Mouse (Mus musculus): ENCODE measurements around the gene Clk4. TPM values are rescaled to one million over a fixed set of nuclear protein-coding genes. Genes with fewer than 3 reads are reported as not detected.

Gene Clk4
- total and polyA plus RNA-seq, 3 experiments, result 4.0 to 210 (median 174) TPM

DNA sequence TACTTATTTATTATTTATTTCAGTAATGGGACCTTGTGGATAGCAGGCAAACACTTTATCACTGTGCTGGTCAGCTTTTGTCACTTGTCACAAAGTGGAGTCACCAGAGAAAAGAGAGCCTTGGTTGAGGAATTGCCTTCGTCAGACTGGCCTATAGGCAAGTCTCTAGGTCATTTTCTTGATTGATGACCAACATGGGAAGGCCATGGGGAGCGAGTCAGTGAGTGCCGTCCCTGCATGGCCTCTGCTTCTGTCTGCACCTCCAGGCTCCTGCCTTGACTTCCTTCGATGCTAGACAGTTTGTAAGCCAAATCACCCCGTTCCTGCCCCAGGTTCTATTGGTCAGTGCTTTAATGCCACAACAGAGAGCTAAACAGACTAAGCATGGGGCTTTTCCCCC, 40.9 kb downstream of the Clk4 start:
- Histone ChIP-seq H3K9me3 (replicated peaks) (no peaks in the 10 kb centered on the region), H3K27me3 (ENCODE audit: insufficient read depth, low read length) (peaks cover 4% of the 10 kb centered on the region; the same call in 1 of the 2 replicates), H3K4me3 (ENCODE audit: low read depth, low read length) (no peak overlapping the region), H3K36me3 (replicated peaks) (no peaks in the 10 kb centered on the region), H3K4me1 (ENCODE audit: insufficient read depth, low read depth, low read length) (no peaks in the 10 kb centered on the region)
- ATAC-seq (ENCODE audit: extremely low read depth, insufficient number of reproducible peaks, low FRiP score, poor library complexity, severe bottlenecking), result no peak
- TF ChIP-seq POLR2AphosphoS5 (IDR thresholded peaks at IDR 0.05; ENCODE audit: insufficient replicate concordance, low read depth, low read length), result no peak
- TF ChIP-seq CTCF (IDR thresholded peaks at IDR 0.05; ENCODE audit: low read depth, low read length), result no peak
- no peak for TF ChIP-seq GATA1 (IDR thresholded peaks at IDR 0.05; ENCODE audit: borderline replicate concordance, low read length)
- no peak for TF ChIP-seq GATA2 (IDR thresholded peaks at IDR 0.05; ENCODE audit: borderline replicate concordance, low read depth, low read length)
- no peak for TF ChIP-seq TAL1 (conservative IDR thresholded peaks at IDR 0.05; ENCODE audit: low read depth, low read length)
- DNase-seq (ENCODE audit: low spot score), result no peak

DNA sequence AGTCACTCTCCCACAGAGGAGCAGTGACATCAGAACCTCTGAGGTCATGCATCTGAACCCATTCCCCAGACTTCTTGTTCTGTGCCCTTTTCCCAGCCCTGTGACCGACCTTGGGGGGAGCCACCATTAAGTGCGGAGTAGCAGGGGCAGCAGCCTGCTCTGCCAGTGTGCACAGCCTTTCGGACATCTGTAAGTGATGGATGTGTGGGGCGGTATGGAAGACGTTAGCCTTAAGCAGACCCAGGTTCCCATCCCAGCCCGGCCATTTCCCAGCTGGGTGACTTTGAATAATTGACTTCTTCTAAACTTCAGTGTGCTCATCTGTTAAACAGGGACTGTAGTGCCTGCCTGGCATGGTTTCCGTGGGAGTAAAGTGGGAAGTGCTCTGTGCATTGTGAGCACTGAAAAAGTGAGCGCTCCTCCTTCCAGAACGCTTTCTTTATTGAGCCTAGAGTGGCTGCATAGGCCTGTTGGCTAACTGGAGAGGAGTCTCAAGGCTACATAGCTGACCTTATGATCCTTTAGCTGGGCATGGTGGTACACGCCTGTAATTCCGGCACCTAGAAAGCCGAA, 42.5 kb downstream of the Clk4 start:
- Histone ChIP-seq H3K9me3 (replicated peaks) (no peaks in the 10 kb centered on the region), H3K36me3 (replicated peaks) (no peaks in the 10 kb centered on the region), H3K27me3 (ENCODE audit: insufficient read depth, low read length) (peaks cover 4% of the 10 kb centered on the region; the same call in 1 of the 2 replicates), H3K4me3 (ENCODE audit: low read depth, low read length) (no peak overlapping the region), H3K4me1 (ENCODE audit: insufficient read depth, low read depth, low read length) (no peaks in the 10 kb centered on the region)
- ATAC-seq (ENCODE audit: extremely low read depth, insufficient number of reproducible peaks, low FRiP score, poor library complexity, severe bottlenecking), result no peak
- no peak for TF ChIP-seq TAL1 (conservative IDR thresholded peaks at IDR 0.05; ENCODE audit: low read depth, low read length)
- TF ChIP-seq CTCF (IDR thresholded peaks at IDR 0.05; ENCODE audit: low read depth, low read length), result no peak
- TF ChIP-seq POLR2AphosphoS5 (IDR thresholded peaks at IDR 0.05; ENCODE audit: insufficient replicate concordance, low read depth, low read length), result no peak
- TF ChIP-seq GATA1 (IDR thresholded peaks at IDR 0.05; ENCODE audit: borderline replicate concordance, low read length), result no peak
- no peak for TF ChIP-seq GATA2 (IDR thresholded peaks at IDR 0.05; ENCODE audit: borderline replicate concordance, low read depth, low read length)
- no peak for DNase-seq (ENCODE audit: low spot score)

DNA sequence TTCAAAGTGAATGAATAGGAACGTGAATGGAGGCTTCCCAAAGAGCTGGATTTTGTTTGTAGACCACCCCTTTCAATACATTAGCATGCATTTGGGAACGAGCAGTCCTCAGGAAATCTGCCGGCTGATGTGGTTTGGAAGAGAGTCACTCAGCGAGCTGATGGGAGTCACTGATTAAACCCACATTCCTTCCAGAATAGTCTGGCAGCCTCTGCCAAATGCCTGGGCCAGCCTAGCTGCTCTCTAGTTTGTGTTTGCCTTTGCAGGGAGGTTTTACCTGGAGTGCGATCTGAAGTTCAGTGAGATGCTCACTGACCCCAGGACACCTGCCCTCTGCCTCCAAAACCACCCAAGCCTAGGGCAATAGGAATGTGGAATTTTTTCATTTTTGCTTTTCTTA, 46.8 kb downstream of the Clk4 start:
- no peak for DNase-seq (ENCODE audit: low spot score)
- H3K4me3 ChIP-seq (ENCODE audit: low read depth, low read length), result no peak overlapping the region
- H3K36me3 ChIP-seq (replicated peaks), result no peaks in the 10 kb centered on the region
- ATAC-seq (ENCODE audit: extremely low read depth, insufficient number of reproducible peaks, low FRiP score, poor library complexity, severe bottlenecking), result no peak
- no peaks in the 10 kb centered on the region for H3K9me3 ChIP-seq (replicated peaks)
- no peak for TF ChIP-seq GATA1 (IDR thresholded peaks at IDR 0.05; ENCODE audit: borderline replicate concordance, low read length)
- TF ChIP-seq CTCF (IDR thresholded peaks at IDR 0.05; ENCODE audit: low read depth, low read length), result no peak
- no peaks in the 10 kb centered on the region for H3K4me1 ChIP-seq (ENCODE audit: insufficient read depth, low read depth, low read length)
- no peaks in the 10 kb centered on the region for H3K27me3 ChIP-seq (ENCODE audit: insufficient read depth, low read length)

DNA sequence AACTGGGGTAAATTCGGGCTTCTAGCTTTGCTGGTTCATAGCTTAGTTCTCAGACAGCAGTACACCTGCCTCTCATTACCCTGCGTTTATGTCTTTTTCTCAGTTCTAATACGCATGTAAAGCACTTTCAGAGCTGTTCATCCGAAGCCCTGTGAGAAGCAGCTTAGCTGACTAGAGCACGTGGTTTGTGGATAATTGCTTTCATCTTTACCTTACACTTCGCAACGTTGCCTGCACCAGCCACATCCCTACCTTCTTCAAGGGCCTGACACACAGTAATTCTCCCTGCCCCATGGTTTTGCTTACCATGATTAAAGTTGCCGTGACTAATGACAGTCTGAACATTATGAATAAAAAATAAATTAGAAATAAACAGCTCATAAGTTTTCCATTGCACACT, 50.3 kb downstream of the Clk4 start:
- Histone ChIP-seq H3K4me3 (ENCODE audit: low read depth, low read length) (no peak overlapping the region), H3K36me3 (replicated peaks) (no peaks in the 10 kb centered on the region), H3K4me1 (ENCODE audit: insufficient read depth, low read depth, low read length) (no peaks in the 10 kb centered on the region), H3K27me3 (ENCODE audit: insufficient read depth, low read length) (no peaks in the 10 kb centered on the region), H3K9me3 (replicated peaks) (no peaks in the 10 kb centered on the region)
- ATAC-seq (ENCODE audit: extremely low read depth, insufficient number of reproducible peaks, low FRiP score, poor library complexity, severe bottlenecking) (no peak), DNase-seq (ENCODE audit: low spot score) (no peak)
- no peak for TF ChIP-seq GATA1 (IDR thresholded peaks at IDR 0.05; ENCODE audit: borderline replicate concordance, low read length)
- no peak for TF ChIP-seq POLR2AphosphoS5 (IDR thresholded peaks at IDR 0.05; ENCODE audit: insufficient replicate concordance, low read depth, low read length)
- no peak for TF ChIP-seq CTCF (IDR thresholded peaks at IDR 0.05; ENCODE audit: low read depth, low read length)
- TF ChIP-seq GATA2 (IDR thresholded peaks at IDR 0.05; ENCODE audit: borderline replicate concordance, low read depth, low read length), result no peak
- TF ChIP-seq TAL1 (conservative IDR thresholded peaks at IDR 0.05; ENCODE audit: low read depth, low read length), result no peak

DNA sequence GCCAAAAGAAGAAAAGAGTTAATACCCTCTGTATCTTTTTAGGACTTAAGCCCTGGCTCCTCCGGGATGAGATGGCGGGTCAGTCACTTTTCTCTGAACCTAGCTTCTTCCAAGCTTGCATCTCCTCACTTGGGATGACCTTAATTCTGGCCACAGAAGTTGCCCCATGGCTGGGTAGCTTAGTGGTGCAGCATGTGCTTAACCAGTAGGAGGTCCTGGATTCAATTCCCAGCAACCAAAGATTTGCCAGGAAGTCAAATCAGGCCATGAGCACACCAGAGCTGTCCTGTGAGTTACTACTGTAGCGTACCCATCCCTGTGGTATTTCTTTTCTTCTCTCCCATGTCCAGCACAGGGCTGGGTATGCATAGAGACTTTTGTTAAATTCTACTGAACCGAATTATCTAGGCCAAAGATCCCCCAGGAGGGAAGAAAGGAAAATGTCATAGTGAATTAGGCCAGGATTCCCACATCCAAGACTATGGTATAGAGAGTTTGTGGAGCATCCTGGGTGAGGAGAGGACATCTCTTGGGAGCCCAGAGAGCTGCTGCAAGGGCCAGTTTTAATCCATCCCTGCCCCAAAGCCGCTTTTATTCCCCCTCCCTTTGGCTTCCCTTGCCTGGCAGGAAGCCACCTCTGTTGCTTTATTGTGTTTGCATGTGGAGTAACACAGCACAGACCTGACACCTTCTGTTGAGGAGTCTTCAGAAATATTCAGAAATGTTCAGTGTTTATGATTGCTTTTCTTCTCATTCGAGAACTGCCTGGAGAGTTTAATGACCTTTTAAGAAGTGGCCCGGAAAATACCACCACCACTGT, 54.7 kb downstream of the Clk4 start:
- Histone ChIP-seq H3K36me3 (replicated peaks) (no peaks in the 10 kb centered on the region), H3K9me3 (replicated peaks) (peaks cover 4% of the 10 kb centered on the region), H3K4me1 (ENCODE audit: insufficient read depth, low read depth, low read length) (no peaks in the 10 kb centered on the region), H3K27me3 (ENCODE audit: insufficient read depth, low read length) (no peaks in the 10 kb centered on the region), H3K4me3 (ENCODE audit: low read depth, low read length) (no peak overlapping the region)
- TF ChIP-seq GATA1 (IDR thresholded peaks at IDR 0.05; ENCODE audit: borderline replicate concordance, low read length) (no peak), CTCF (IDR thresholded peaks at IDR 0.05; ENCODE audit: low read depth, low read length) (no peak), POLR2AphosphoS5 (IDR thresholded peaks at IDR 0.05; ENCODE audit: insufficient replicate concordance, low read depth, low read length) (no peak), TAL1 (conservative IDR thresholded peaks at IDR 0.05; ENCODE audit: low read depth, low read length) (no peak), GATA2 (IDR thresholded peaks at IDR 0.05; ENCODE audit: borderline replicate concordance, low read depth, low read length) (no peak)
- DNase-seq (ENCODE audit: low spot score) (no peak), ATAC-seq (ENCODE audit: extremely low read depth, insufficient number of reproducible peaks, low FRiP score, poor library complexity, severe bottlenecking) (no peak)

DNA sequence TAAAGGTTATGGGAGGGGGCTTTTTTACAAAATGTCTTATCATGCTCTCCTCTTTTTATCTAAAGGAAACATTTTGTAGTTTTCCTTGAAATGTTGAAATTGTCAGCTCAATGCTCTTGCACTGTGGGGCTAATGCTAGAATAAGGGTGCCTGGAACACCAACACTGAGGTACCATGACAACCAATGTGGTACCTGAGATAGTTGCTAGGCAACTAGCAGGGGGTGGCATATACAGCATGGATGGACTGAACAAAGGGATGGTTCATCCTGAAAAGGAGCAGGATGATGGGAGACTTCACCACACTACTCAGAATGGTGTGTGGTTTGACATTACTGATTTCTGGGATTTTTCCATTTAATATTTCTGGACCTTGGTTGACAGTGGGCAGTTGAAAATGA, 59.1 kb downstream of the Clk4 start:
- ATAC-seq (ENCODE audit: extremely low read depth, insufficient number of reproducible peaks, low FRiP score, poor library complexity, severe bottlenecking), result no peak
- H3K4me3 ChIP-seq (ENCODE audit: low read depth, low read length), result no peak overlapping the region
- TF ChIP-seq CTCF (IDR thresholded peaks at IDR 0.05; ENCODE audit: low read depth, low read length) (no peak), TAL1 (conservative IDR thresholded peaks at IDR 0.05; ENCODE audit: low read depth, low read length) (no peak), GATA2 (IDR thresholded peaks at IDR 0.05; ENCODE audit: borderline replicate concordance, low read depth, low read length) (no peak), POLR2AphosphoS5 (IDR thresholded peaks at IDR 0.05; ENCODE audit: insufficient replicate concordance, low read depth, low read length) (no peak), GATA1 (IDR thresholded peaks at IDR 0.05; ENCODE audit: borderline replicate concordance, low read length) (no peak)
- peaks cover 7% of the 10 kb centered on the region for H3K9me3 ChIP-seq (replicated peaks)
- H3K27me3 ChIP-seq (ENCODE audit: insufficient read depth, low read length), result no peaks in the 10 kb centered on the region
- H3K4me1 ChIP-seq (ENCODE audit: insufficient read depth, low read depth, low read length), result no peaks in the 10 kb centered on the region
- DNase-seq (ENCODE audit: low spot score), result no peak
- H3K36me3 ChIP-seq (replicated peaks), result no peaks in the 10 kb centered on the region
